Mouse (Mus musculus): ENCODE measurements around the gene Fhl1. TPM values are rescaled to one million over a fixed set of nuclear protein-coding genes. Genes with fewer than 3 reads are reported as not detected.
A peak's percentile ranks its signal among the peaks of the same experiment; 100 is the strongest.

The Fhl1 gene
- polyA plus RNA-seq, 1 experiment, result 174 TPM

GRCm38 (mm10) chrX:56839369-56839768 lies 107.8 kb downstream of the Fhl1 start:
- TF ChIP-seq CTCF (IDR thresholded peaks at IDR 0.05; ENCODE audit: borderline replicate concordance, insufficient read depth, low read depth, low read length) (peak; percentile 46; the same call in 1 of the 2 replicates), POLR2A (IDR thresholded peaks at IDR 0.05; ENCODE audit: borderline replicate concordance, insufficient read depth, low read length) (no peak)

GRCm38 (mm10) chrX:56841255-56841654 lies 109.7 kb downstream of the Fhl1 start:
- H3K4me1 ChIP-seq (ENCODE audit: control insufficient read depth, insufficient read depth, low read length), result no peaks in the 10 kb centered on the region
- no peak for TF ChIP-seq CTCF (IDR thresholded peaks at IDR 0.05; ENCODE audit: borderline replicate concordance, insufficient read depth, low read depth, low read length)
- no peak for TF ChIP-seq POLR2A (IDR thresholded peaks at IDR 0.05; ENCODE audit: borderline replicate concordance, insufficient read depth, low read length)
- DNase-seq, result no peak
- WGBS, result 55% methylated on average over 5 of the region's 5 CpGs
- no peaks in the 10 kb centered on the region for H3K27me3 ChIP-seq (ENCODE audit: control insufficient read depth, insufficient read depth, low read length)
- H3K27ac ChIP-seq (ENCODE audit: insufficient read depth, low read length), result no peak overlapping the region
- no peak overlapping the region for H3K4me3 ChIP-seq (replicated peaks; ENCODE audit: insufficient read depth, low read depth, low read length)

More at GRCm38 (mm10) chrX:56839369-56839768, 107.8 kb downstream of the Fhl1 start:
- DNase-seq, result peak; percentile 13 to 14
- Histone ChIP-seq H3K4me3 (replicated peaks; ENCODE audit: insufficient read depth, low read depth, low read length) (no peak overlapping the region), H3K4me1 (ENCODE audit: control insufficient read depth, insufficient read depth, low read length) (no peaks in the 10 kb centered on the region), H3K27ac (ENCODE audit: insufficient read depth, low read length) (no peak overlapping the region), H3K27me3 (ENCODE audit: control insufficient read depth, insufficient read depth, low read length) (no peaks in the 10 kb centered on the region)

Other genes starting within 250 kb of the Fhl1 start
- not detected in 2 replicates for gene Gm10477, start 207.0 kb upstream of the Fhl1 start, polyA plus RNA-seq (2012; rRNA removed)
- gene Gm648, start 182.2 kb upstream of the Fhl1 start, polyA plus RNA-seq (2012; rRNA removed), result not detected in 2 replicates
- 27.3 and 27.4 TPM in 2 replicates for gene Mmgt1, start 133.7 kb upstream of the Fhl1 start, polyA plus RNA-seq (2012; rRNA removed)
- 97.5 and 97.8 TPM in 2 replicates for gene Slc9a6, start 122.0 kb upstream of the Fhl1 start, polyA plus RNA-seq (2012; rRNA removed)
- 0.11 TPM in 1 of 2 replicates, not detected in the other for gene Map7d3, start 90.5 kb downstream of the Fhl1 start, polyA plus RNA-seq (2012; rRNA removed)
- gene Adgrg4, start 138.4 kb downstream of the Fhl1 start, polyA plus RNA-seq (2012; rRNA removed), result not detected in 2 replicates

Measured in cerebellum, adult 2 months (tissue).